Mouse (Mus musculus) adrenal gland, postnatal 25 days (tissue): ENCODE measurements at regions not wholly inside any gene's neighbourhood (a gene's known extent, or its start where the extent isn't known, plus 50 kb on each side); places are given as distances from the start of the nearest gene placed in this dataset.

Experiments used
- DNase-seq: peaks from one replicate; pipeline ENCODE4 v3.0.0; 2021; ENCODE audit warnings: mixed read lengths

DNA sequence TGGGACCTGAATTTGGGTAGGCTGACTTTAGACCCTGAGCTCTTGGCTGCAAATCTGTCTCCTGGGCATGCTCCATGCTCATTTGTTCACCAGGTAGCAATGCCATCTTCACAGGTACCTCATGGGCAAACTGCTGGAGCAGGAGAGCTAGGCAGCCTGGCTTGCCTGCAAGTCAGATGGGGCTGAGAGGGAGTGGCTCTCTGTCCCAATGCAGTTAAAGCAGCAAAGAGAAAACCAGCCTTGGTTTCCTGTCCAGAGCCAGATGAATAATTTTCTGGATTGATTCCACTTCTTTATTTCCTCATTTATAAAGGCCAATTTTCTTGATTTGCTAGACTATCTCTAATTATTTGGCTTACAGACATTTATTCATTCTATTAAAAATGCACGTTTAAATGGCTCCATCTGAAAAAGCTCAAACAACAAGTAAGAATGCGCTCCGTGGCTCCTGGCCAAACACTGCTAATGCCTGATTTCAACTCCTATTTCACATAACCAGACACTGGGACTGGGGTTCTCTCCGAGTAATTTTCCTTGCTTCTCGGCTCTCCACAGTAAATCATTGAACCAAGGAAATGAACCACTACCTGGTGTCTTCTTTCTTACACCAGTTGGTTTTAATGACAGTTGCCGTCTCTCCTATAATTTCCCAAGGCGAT lies 60.5 kb downstream of the Rsl24d1 start:
- DNase-seq = no peak

DNA sequence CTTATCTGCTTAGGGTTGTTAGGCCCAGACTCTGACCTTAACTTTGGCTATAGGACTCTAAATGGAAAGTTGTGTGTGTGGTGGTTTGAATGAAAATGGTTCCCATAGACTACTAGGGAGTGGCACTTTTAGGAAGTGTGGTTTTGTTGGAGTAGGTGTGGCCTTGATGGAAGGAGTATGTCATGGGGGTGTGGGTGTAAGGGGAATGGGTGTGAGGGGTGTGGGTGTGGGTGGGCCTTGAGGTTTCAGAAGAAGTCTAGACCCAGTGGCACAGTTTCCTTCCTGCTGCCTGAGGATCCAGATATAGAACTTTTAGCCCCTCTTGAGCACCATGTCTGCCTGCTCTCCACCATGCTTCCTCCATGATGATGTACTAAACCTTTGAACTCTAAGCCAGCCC lies 63.4 kb downstream of the Rsl24d1 start:
- no peak for DNase-seq

DNA sequence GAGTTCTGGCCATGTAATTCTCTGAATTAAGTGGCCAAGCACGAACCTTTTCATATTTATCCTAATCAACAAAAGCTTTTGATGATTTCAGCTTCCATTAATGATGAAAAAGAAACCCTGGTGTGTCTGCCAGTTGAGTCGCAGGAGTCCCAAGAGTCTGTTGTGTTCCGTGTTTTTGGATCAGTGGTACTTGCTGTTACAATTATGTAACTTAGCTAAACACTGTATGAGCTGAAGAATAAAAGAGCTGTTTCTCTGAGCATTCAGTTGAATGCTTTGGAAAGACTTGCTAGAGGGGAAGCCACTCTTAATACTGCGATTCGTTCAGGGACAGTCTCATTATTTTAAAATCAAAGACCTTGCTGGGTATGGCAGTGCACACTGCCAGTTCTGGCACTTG lies 70.1 kb downstream of the Rsl24d1 start:
- no peak for DNase-seq

DNA sequence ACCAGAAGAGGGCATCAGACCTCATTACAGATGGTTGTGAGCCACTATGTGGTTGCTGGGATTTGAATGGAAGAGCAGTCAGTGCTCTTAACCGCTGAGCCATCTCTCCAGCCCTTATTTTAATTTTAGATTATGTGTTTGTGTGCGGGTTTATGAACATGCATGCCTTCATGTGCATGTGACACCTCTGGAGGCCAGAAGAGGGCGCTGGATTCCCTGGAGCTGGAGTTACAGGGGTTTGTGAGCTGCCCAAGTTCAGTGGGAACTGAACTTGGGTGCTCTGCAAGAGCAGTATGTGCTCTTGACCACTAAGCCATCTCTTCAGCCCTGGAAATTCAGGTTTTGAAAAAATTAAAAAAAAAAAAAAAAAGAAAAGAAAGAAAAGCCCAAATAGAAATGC lies 71.7 kb downstream of the Rsl24d1 start:
- DNase-seq = no peak

DNA sequence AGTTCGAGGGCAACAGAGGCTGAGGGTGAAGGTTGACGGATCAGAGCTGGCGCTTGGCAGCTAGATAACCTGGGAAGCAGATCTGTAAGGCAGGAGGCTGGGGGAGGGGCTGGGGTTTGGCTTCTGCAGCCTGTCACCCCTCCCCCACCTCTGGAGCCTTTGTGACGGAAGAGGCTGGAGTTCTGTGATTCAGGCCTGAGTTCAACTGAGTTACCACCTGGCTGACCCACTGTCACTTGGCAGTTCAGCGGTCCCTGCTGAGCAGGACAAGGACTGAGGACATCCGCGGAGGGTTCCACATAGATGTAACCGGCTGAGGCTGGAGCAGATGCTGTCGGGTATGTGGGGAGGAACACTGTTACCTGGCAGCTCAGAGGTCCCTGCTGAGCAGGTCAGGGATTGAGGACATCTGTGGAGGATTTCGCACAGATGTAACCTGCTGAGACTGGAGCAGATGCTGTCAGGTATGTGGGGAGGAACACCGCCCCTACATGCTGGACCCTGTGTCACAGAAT lies 79.1 kb downstream of the Rsl24d1 start:
- DNase-seq = peak; percentile 15

DNA sequence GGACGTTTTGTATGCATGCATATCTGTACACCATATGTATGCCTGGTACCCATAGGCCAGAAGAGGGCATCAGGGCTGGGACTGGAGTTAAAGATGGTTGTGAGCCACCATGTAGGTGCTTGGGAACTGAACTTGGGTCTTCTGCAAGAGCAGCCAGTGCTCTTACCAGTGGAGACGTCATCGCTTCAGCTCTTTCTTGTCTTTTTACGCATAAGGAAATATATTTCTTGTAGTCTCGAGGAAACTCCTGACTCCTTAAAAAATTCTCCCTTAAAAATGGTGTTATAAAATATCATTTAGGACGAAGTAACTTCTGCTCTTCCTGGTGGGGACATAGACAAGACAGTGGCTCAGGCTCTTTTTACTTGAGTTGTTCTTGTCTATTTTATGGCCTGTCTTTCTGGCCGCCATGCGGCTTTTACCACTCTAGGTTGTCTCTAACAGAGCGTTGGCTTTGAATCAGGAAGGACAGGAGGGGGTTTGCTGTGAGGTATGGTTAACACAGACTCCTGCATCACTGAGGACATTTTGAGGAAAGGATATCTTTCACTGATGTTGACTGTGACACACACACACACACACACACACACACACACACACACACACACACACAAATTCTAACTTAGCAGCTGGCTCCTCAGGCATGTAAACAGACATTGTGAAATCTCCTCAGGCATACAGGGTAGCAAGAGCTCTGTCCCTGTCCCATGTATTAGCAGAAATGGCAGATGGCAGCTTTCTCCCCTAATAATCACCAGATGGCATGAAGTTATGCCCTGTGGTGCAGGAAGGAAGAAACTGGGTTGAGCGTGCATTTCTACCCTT lies 85.2 kb downstream of the Rsl24d1 start:
- DNase-seq = no peak

DNA sequence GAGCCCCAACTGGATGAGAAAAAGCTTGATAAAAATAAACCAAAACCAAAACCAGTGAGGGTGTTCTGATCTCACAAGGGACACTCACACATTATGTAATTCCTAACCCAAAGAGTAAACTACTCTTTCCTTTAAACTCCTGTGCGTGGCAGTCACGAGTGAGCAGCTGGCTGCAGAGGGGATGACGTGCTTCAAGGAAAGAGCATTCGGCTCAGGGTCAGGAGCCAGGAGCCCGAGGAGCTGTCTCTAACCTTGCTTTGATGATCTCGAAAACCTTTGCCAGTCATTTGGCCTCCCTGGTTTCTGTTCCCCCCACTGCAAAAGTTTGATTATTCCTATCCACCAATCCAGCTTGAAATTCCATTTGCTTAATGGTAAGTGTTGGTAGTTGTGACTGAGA lies 109.9 kb downstream of the Rsl24d1 start:
- DNase-seq = peak; percentile 4

DNA sequence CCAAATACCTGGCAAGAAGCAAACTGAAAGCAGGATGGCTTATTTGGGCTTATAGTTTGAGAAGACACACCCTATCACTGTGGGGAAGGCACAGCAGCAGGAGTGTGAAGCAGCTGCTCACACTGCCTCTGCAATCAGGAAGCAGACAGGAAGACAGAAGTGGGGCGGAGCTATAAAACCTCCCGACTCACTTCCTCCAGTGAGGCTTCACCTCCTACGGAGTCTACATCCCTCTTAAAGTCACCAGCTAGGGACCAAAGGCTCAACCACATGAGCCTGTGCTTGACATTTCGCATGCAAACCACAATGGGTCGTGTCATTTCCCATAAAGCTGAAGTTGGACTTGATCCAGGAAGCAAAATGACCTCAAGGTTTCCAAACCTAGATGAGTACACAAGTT lies 127.0 kb downstream of the Rsl24d1 start:
- no peak for DNase-seq

DNA sequence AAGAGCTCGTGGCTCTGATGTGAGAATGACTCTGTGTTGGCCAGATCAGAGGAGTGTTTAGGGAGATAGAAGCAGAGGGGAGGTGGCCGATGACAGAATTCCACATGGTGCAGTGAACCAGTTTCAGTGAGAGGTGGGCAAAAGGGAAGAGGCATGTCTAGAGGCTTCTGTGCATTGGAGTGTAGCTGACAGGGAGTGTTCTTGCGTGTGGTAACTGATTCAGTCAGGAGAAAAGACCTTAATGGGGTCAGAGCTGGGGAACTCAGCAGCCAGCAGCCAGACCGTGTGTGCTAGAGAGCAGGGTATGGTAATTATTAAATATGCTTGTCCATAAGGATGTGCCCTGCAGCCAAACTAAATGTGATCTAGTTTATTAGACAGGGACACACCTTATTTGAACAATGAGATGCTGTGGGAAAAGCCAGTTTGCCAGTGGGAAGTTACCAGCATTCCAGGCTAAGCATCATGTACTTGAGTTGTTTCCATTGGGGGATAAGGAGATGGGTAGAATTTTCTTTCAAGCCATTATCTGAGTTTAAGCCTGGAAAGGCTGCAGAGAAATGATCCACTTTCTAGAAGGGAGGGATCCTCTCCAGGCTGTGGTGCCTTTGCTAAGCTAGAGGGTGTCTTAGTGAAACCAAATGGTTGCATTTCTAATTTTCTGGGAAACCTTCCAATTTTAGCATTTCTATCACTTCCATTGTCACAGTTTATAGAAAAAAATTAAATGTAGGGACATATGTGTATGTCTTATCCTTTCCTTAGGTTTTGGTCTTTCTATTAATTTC lies 129.5 kb downstream of the Rsl24d1 start:
- DNase-seq = no peak

DNA sequence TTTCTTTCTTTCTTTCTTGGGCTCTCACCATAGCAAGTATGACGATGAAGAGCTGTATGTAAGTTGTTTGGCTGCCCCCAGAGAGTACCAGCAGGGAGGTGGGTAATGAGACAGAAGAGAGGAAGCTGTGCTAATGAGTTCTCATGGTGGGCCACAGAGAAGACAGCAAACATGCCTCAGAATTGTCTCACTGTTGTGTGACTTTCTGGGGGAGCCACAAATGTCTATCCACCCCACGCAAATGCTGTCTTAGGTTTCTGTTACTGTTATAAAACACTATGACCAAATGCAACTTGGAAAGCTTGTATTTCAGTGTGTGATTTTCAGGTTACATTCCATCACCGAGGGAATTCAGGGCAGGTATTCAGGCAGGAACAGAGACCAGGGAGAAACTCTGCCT lies 131.0 kb downstream of the Rsl24d1 start:
- no peak for DNase-seq

DNA sequence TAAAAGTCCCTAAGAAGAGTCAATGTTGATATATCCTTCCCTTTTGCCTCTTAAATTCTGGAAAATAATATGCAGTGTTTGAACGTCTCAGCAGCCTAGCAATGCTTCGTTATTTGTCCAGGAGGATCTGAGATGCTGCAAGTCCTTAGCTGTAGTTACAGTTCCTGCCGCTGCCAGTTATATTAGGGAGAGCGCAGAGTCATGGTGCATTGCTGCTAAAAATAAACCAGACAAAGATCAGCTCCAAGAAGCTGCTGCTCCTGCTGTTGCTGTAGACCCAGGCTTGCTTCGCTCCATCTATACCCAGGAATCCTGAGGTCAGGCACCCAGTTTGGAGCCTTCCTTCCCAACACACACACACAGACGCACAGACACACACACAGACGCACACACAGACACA lies 132.3 kb downstream of the Rsl24d1 start:
- no peak for DNase-seq

DNA sequence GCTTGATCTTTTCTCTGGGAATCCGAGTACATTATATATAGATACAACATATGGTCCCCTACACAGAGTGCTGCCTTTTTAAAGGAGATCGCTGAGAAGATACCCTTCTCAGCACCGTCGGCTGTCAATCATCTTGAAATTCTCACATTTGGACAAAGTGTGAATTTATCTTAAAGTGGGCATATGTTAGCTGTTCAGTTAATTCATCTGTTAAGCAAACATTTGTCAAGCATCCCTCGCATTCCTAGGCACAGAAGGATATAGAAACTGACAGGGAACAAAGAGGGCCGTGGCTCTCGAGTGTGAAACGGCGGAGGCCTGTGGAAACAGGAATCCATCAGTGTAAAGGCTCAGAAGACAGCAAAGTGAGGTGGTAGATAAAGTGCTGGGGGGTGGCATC lies 144.9 kb downstream of the Rsl24d1 start:
- no peak for DNase-seq

DNA sequence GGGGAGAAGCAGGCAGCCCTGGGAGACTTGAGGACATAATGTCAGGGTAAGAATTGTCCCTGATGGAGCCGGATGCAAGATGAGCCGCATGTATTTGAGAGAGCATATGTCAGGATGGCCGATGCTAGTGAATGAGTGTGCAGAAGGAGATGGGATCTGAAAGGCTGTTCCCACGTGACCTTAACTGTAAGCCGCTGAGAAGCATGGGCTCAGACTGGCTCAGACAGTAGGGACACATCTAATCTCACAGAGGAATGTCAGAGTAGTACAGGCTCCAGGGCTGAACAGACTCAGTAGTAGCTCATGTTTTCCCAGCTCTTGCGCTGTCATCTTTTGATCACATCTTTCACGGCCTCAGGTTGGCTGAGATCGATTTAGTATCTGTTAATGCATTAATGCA lies 145.4 kb downstream of the Rsl24d1 start:
- DNase-seq = no peak

DNA sequence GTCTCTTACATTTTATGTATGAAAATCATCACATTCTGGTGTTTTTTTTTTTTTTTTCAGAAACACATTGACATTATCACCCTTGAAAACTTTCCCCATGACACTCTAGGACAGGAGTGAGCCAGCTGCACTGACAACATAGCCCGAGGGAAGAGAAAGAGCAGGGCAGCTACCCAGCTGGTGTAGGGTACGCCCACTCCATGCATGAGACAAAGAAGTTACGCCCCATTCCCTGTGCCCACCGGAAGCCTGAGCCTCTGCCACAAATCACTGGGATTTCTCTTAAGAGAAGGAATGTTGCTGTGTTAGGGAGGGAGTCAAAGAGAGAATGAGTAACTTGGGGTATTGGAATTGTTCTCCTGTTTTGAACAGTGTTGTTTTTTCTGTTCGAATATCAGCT lies 149.5 kb downstream of the Rsl24d1 start:
- DNase-seq = no peak

DNA sequence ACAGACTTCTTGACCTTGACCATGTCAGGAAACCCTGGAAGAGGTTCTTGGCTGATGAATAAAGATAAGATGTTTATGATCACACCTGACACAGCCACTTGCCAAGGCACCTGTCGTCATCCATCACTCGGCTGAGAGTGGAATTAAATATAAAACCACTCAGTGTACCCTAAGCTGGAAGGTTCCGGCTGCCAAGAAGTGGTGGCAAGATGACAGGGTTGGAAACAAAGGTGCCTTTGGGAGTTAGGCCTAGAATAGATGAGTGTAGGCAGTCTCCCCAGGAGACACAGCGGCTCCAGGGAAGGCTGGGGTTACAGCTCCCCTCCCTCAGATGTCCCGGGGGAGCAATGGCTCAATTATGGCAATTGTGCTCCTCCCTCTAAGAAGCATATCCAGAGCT lies 157.0 kb downstream of the Rsl24d1 start:
- DNase-seq = peak; percentile 8

DNA sequence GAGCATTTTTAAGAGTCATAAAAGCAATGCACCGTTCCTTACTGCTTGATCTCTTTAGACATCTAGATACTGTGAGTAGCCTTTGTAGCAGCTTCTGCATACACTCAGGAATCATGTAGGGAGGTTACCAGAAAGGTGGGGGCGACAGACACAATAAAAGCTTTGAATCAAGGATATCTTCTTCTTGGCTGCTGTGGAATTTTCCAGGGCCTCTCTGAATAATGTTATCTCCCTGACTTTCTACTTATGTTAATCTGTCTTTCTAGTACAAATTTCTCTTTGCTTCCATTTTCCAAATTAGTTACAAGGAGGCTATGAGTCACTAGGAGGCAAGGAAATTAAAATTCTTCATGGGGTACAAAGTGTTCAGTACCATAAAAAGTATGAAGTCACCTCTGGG lies 159.4 kb downstream of the Rsl24d1 start:
- DNase-seq = no peak

DNA sequence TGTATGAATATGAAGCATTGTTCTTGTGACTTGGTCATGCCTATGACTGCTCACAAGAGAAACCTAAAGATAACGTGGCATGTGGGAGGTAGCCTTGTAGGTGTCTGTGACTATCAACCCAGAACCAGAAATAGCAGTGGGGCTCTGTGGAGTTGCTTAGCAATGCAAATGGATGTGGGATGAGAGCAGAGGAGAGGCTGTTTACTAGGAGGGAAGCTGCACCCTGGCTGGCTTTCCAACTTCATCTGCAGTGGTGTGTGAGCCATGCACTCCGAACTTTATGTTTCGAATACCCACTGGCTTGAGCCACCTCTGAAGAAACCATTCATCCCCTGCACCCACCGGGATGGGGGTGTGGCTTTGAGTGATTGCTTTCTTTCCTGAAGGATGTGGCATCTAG lies 160.5 kb downstream of the Rsl24d1 start:
- DNase-seq = no peak

DNA sequence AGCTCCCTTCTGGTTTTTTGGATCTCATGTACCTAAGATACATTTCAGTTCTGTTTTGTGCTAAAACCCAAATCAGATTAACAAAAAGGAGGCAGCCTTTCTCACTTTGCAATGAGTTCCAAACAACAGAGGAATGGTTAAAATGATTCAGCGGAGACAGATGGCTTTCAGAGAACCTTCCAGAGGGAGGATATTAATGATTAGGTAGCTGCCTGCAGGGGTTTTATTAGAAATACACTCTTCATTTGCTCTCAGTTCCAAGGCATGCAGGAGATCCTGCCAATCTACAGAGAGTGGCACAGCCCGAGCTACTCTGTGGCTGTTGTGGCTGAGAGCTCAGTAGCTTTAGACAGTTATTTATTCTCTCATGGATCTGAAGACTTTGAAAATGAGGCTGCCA lies 162.4 kb downstream of the Rsl24d1 start:
- no peak for DNase-seq

DNA sequence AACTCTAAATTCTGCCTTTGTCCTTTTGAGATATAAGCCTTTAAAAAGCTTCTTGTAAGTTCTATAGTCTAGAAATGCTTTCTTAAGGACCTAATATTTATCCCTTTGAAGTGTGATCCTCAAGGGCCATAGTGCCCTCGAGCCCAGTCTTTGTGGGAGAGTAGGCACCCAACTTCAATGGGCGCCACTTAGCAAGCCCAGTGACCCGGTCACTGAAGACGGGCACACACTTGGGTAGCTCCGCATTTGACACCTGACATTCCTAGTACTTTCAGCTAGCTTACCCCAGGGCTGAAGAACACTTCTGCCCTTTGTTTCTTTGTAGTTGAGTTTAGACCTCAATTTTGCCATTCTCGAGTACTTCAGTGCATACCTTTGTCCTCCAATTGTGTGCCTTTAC lies 182.1 kb downstream of the Rsl24d1 start:
- DNase-seq = no peak

DNA sequence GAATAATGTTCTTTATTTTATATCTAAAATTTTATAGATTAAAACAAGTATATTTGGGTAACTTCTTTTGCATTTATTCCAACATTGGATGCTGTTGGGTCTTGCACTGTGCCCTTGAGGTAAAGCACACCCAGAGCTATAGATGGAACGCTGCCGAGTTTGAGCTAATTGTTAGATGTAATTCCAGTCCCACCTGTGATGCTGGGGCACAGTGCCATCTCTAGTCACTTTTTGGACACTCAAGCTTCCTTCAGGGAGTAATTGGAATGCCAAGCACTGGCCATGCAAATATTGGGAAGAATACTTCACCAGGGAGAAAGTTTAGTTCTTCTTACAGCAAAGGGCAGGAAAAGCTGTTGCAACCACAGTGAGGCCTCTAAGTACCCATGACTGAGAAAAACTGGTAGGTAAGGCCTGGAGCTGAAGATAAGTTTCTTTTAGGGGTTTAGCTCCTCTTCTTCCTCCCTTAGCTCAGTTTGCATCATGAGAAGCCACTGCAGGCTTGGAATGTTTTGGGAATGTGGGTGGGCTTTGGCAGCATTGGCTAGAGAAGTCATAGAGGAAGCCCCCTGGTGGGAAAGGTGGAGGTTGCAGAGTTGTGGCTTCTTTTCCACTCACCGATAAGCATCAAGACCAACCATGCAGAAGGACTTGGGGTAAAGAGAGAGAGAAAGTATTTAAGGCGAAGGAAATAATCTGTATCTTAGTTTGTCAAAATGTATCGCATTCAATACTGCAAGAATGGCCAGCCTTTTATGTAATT lies 189.1 kb downstream of the Rsl24d1 start:
- DNase-seq = no peak

DNA sequence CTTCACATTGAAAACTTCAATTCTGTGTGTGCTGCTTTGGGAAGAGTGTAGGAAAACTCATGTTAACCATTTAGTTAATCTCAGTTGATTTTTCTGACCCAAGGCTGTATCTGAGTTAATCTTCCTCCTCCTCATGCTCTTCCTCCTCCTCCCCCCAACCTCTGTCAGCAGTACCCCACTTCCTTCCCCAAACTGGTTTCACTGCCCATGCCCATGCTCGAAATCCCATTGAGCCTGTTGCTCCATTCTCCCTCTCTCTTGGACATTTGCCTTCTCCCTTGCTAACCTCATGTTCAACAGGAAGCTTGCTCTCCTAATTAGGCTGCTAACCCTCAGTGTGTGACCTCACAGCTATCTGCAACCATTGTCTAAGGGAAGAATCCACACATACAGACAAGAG lies 203.8 kb downstream of the Rsl24d1 start:
- no peak for DNase-seq

DNA sequence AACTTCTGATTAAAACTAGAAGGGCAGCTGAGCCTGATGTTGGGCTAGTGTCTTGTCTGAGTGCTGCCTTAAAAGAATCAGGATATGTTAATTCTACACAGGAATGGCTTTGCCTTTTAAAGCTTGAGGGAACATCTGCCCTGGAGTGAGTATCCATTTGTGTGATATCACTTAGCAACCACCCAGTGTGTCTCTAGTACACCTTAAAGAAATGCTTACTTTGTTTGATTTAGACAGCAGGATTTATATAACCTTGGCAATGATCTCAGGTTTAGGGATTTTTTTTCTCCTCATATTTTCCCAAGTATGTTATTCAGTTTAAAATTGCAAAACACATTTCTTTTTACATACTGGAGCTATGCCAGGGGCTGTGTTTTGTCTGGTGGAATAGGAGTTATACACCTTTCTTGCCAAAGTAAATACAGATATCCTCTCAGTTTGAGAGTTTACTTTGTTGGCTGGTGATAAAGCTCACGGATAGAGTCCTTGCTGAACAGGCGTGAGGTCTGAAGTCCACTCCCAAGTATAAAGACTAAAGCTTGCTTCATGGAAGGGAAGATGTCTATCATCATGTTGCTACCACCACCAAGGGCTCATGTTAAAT lies 206.6 kb downstream of the Rsl24d1 start:
- no peak for DNase-seq
